Mouse (Mus musculus) hindbrain, embryonic 10.5 days (tissue): ENCODE results near the gene Cnnm3. TPM values are rescaled to one million over a fixed set of nuclear protein-coding genes. Genes with fewer than 3 reads are reported as not detected.
"Not testable (repeated sequence)": the region's sequence is repeated elsewhere in the genome, so short reads cannot be mapped to it uniquely, and the experiment has no call there.

Experiments used
- DNase-seq: peaks from one replicate; pipeline ENCODE4 v3.0.0-alpha.2; 2017; ENCODE audit warnings: low spot score
- H3K27ac ChIP-seq: fragments of 300-500 bp; sonication (generic); 2 replicates; pipeline ENCODE4 v1.5.1; 2016; ENCODE audit warnings: mild to moderate bottlenecking, moderate library complexity
- H3K27me3 ChIP-seq: fragments of 300-500 bp; sonication (generic); 2 replicates; pipeline ENCODE4 v1.6.1; 2016; ENCODE audit warnings: mild to moderate bottlenecking; ENCODE audit not compliant: poor library complexity, insufficient read depth, severe bottlenecking
- H3K36me3 ChIP-seq: fragments of 300-500 bp; sonication (generic); 2 replicates; pipeline ENCODE4 v1.6.1; 2016; ENCODE audit warnings: mild to moderate bottlenecking, moderate library complexity
- H3K4me1 ChIP-seq: fragments of 300-500 bp; sonication (generic); replicated peaks from 2 replicates; pipeline ENCODE4 v1.6.1; 2016; ENCODE audit warnings: mild to moderate bottlenecking
- H3K4me3 ChIP-seq: fragments of 300-500 bp; sonication (generic); 2 replicates; pipeline ENCODE4 v1.5.1; 2016; ENCODE audit warnings: mild to moderate bottlenecking, moderate library complexity
- H3K9me3 ChIP-seq: fragments of 300-500 bp; sonication (generic); 2 replicates; pipeline ENCODE4 v1.6.1; 2016; ENCODE audit warnings: mild to moderate bottlenecking, moderate library complexity
- WGBS: fragments of 180-500 bp; shearing (Covaris S2); methylation state at CpG from one replicate; pipeline ENCODE4 v1.1.7; 2016; 5-methylcytosine and 5-hydroxymethylcytosine counted together
- polyA plus RNA-seq: library from polyadenylated mRNA; unstranded; fragments of >200 nt; fragmentation: Nextera tagmentation; extraction: Ambion mirVana; gene quantifications from 2 replicates; pipeline ENCODE4 v1.2.1, GENCODE M21; 2016

The Cnnm3 gene
- polyA plus RNA-seq, 1 experiment from 2014 or later: 3.2 TPM

DNA sequence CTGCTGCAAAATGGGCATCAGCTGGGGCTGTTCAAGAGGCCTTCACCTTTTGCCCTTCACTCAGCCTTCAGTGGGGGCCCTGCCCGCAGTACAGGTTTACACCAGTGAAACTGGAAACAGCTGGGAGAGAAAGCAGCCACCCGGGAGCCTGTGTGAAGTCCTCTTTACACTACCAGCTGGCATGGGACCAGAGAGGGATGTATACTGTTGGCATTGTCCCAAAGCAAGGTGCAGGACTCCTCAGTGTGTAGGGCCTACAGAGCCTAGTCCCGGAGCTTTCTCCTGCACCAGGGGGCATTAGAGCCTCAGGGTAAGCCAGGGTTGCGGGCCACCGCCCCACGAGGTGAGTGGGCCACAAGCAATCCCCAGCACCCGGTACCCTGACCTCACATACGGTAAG is 18.8 kb downstream of the Cnnm3 start:
- Histone ChIP-seq H3K36me3 (peaks cover 40% of the 10 kb centered on the region), H3K27ac (no peak overlapping the region; the same call in 1 of the 2 replicates), H3K27me3 (no peaks in the 10 kb centered on the region), H3K9me3 (no peaks in the 10 kb centered on the region), H3K4me1 (0 out of 2 replicates have a peak, but pooled peaks cover 3% of the 10 kb centered on the region), H3K4me3 (no peak overlapping the region)
- no peak for DNase-seq
- 87% methylated on average over 8 of the region's 8 CpGs for WGBS

GRCm38 (mm10) chr1:36530962-36531361 is 19.3 kb downstream of the Cnnm3 start:
- H3K27ac ChIP-seq: no peak overlapping the region; the same call in 1 of the 2 replicates
- WGBS: 93% methylated on average over 7 of the region's 7 CpGs
- H3K27me3 ChIP-seq: no peaks in the 10 kb centered on the region
- no peak for DNase-seq
- H3K4me3 ChIP-seq: no peak overlapping the region
- H3K36me3 ChIP-seq: peaks cover 36% of the 10 kb centered on the region
- no peaks in the 10 kb centered on the region for H3K9me3 ChIP-seq
- peaks cover 8% of the 10 kb centered on the region; the same call in 1 of the 2 replicates for H3K4me1 ChIP-seq

DNA sequence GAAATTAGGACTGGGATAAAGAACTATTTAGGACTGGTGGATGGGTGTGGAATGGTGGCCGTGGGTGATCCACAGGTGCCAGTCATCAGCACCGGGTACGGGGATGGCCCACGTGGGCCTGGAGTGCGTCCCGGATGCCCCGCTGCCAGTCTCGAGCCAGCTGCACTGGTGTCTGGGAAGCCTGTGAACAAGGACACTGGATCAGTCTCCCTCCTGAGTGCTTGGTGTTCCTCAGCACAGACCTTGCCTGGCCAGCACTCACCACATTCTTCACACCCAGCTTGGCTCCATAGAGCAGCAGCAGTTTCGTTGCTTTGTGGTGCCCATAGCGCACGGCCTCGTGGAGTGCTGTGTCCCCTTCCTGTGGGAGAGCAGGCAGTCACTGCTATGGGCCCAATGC is 19.8 kb downstream of the Cnnm3 start:
- Histone ChIP-seq H3K27ac (no peak overlapping the region), H3K4me3 (no peak overlapping the region), H3K36me3 (peaks cover 36% of the 10 kb centered on the region), H3K9me3 (no peaks in the 10 kb centered on the region), H3K27me3 (no peaks in the 10 kb centered on the region), H3K4me1 (peaks cover 8% of the 10 kb centered on the region; the same call in 1 of the 2 replicates)
- DNase-seq: no peak
- 90% methylated on average over 12 of the region's 12 CpGs for WGBS

GRCm38 (mm10) chr1:36533546-36533945 is 21.9 kb downstream of the Cnnm3 start:
- Histone ChIP-seq H3K27me3 (no peaks in the 10 kb centered on the region), H3K4me1 (peaks cover 10% of the 10 kb centered on the region; the same call in 1 of the 2 replicates), H3K4me3 (no peak overlapping the region), H3K27ac (no peak overlapping the region), H3K36me3 (peaks cover 32% of the 10 kb centered on the region), H3K9me3 (no peaks in the 10 kb centered on the region)
- DNase-seq: no peak
- 86% methylated on average over 6 of the region's 6 CpGs for WGBS

GRCm38 (mm10) chr1:36534595-36535058 is 23.0 kb downstream of the Cnnm3 start:
- no peak for DNase-seq
- Histone ChIP-seq H3K9me3 (no peaks in the 10 kb centered on the region), H3K4me1 (peaks cover 17% of the 10 kb centered on the region), H3K4me3 (no peak overlapping the region), H3K27ac (no peak overlapping the region), H3K27me3 (no peaks in the 10 kb centered on the region), H3K36me3 (peaks cover 41% of the 10 kb centered on the region)
- 85% methylated on average over 6 of the region's 6 CpGs for WGBS

DNA sequence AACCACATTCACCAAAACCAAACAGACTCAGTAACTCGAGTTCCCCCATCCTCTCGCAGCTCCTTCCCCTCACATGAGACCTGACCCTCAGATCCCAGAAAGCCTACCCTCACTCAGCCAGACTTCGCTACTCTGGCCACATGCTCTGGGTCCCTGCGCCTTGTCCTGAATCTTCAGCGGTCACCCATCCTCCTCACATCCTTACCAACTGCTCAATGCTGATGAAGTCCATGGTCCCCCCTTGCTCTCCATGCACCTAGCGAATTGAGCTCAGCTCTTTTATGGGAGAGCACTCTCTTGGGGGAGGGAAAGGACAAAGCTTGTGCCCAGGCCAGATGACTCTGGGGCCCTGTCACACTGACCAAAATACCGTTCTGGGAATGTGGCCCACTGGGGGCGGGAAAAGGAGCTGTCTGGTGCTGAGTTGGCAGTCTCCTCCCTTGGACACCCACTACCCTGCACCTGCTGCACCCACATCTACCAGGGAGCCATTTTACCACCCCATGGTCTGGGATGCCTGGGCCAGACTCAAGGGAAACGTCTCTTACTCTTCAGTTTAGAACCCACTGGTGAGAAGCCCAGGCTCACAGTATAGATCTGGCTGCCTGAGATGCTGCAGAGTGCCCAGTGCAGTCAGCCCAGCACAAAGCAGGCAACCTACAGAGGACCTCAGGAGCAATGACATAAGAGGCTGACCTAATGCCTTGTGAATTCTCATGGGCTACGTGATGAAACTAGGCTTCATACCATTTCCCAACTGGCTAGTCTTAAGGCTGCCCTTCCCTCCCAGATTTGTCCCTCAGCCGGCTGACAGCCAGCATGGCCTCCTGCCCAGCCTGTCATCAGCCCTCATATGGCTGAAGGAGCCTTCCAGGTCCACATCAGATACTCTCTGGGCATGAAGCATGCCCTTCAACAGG is 24.1 kb downstream of the Cnnm3 start:
- no peaks in the 10 kb centered on the region for H3K9me3 ChIP-seq
- H3K27me3 ChIP-seq: no peaks in the 10 kb centered on the region
- H3K4me3 ChIP-seq: no peak overlapping the region
- H3K36me3 ChIP-seq: peaks cover 47% of the 10 kb centered on the region
- peaks cover 17% of the 10 kb centered on the region for H3K4me1 ChIP-seq
- DNase-seq: no peak
- WGBS: 85% methylated on average over 11 of the region's 11 CpGs
- no peak overlapping the region for H3K27ac ChIP-seq

GRCm38 (mm10) chr1:36536397-36536728 is 24.7 kb downstream of the Cnnm3 start:
- WGBS: 74% methylated on average over 8 of the region's 8 CpGs
- Histone ChIP-seq H3K36me3 (peaks cover 47% of the 10 kb centered on the region), H3K27ac (no peak overlapping the region)

DNA sequence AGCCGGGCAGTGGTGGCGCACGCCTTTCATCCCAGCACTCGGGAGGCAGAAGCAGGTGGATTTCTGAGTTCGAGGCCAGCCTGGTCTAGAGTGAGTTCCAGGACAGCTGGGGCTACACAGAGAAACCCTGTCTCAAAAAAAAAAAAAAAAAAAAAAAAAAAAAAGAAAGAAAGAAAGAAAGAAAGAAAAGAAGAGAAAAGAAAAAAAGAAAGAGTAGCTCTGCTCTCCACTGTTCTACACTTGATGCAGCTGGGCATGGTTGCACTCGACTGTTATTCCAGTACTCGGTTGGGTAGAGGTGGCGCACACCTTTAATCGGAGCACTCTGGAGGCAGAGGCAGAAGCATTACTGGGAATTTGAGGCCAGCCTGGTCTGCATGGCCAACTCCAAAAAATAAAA is 25.1 kb downstream of the Cnnm3 start, which contains the start of gene Ankrd23:
Ankrd23 (minus strand) TSS at position 101 of the 400 bp plus-strand sequence.
- H3K4me3 ChIP-seq, H3K27me3 ChIP-seq, H3K27ac ChIP-seq, DNase-seq, H3K9me3 ChIP-seq: not testable (repeated sequence)
- Histone ChIP-seq H3K4me1 (peaks cover 17% of the 10 kb centered on the region), H3K36me3 (peaks cover 47% of the 10 kb centered on the region)
- 93% methylated on average over 9 of the region's 9 CpGs for WGBS

More at GRCm38 (mm10) chr1:36536397-36536728, 24.7 kb downstream of the Cnnm3 start:
- peaks cover 17% of the 10 kb centered on the region for H3K4me1 ChIP-seq
- no peaks in the 10 kb centered on the region for H3K9me3 ChIP-seq
- DNase-seq: no peak
- H3K27me3 ChIP-seq: no peaks in the 10 kb centered on the region
- H3K4me3 ChIP-seq: no peak overlapping the region

- peaks cover 14% of the 10 kb centered on the region for H3K4me1 ChIP-seq
- no peak for DNase-seq
- H3K9me3 ChIP-seq: no peaks in the 10 kb centered on the region
- no peak overlapping the region for H3K27ac ChIP-seq
- no peaks in the 10 kb centered on the region for H3K27me3 ChIP-seq
- WGBS: 89% methylated on average over 4 of the region's 4 CpGs
- peaks cover 54% of the 10 kb centered on the region for H3K36me3 ChIP-seq
- no peak overlapping the region for H3K4me3 ChIP-seq
Observed at GRCm38 (mm10) chr1:36538727-36539126, 27.1 kb downstream of the Cnnm3 start.

- Histone ChIP-seq H3K36me3 (peaks cover 54% of the 10 kb centered on the region), H3K4me3 (no peak within 1 kb of the TSS), H3K27me3 (no peaks in the 10 kb centered on the region), H3K4me1 (peaks cover 14% of the 10 kb centered on the region), H3K27ac (no peak within 1 kb of the TSS; the same call in 1 of the 2 replicates), H3K9me3 (no peaks in the 10 kb centered on the region)
- 49% methylated on average over 9 of the region's 9 CpGs for WGBS
- peak; percentile 49 for DNase-seq
Observed at GRCm38 (mm10) chr1:36539186-36539585, 27.5 kb downstream of the Cnnm3 start, which contains the start of gene Gm42417. Gene Gm42417 (minus strand): TSS chr1:36539429.

DNA sequence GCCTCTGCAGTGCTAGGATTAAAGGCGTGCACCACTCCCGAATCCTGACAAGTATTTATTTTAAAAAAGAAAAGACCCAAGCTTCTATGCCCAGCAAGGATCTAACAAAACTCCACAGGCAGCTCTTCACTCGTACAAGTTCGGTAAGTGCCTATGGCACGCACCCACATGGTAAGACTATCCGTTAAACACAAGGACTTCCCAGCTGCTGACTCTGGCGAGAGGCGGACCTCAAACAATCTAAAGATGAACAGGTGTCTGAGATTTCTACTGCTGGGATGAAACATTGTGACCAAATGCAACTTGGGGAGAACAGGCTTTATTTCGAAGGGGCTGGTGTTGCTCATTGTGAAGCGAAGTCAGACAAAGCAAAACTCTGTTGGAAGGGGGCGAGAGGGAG is 28.5 kb downstream of the Cnnm3 start:
- WGBS: 91% methylated on average over 11 of the region's 11 CpGs
- peaks cover 54% of the 10 kb centered on the region for H3K36me3 ChIP-seq
- H3K9me3 ChIP-seq: no peaks in the 10 kb centered on the region
- no peak overlapping the region for H3K4me3 ChIP-seq
- no peak overlapping the region for H3K27ac ChIP-seq
- DNase-seq: no peak
- peaks cover 14% of the 10 kb centered on the region for H3K4me1 ChIP-seq
- H3K27me3 ChIP-seq: no peaks in the 10 kb centered on the region

- Histone ChIP-seq H3K36me3 (peaks cover 54% of the 10 kb centered on the region), H3K27ac (no peak overlapping the region), H3K27me3 (no peaks in the 10 kb centered on the region), H3K9me3 (no peaks in the 10 kb centered on the region), H3K4me1 (peaks cover 16% of the 10 kb centered on the region), H3K4me3 (no peak overlapping the region)
- DNase-seq: no peak
- whole genome bisulfite sequencing: 92% methylated on average over 12 of the region's 12 CpGs
Observed at GRCm38 (mm10) chr1:36540807-36541206, 29.1 kb downstream of the Cnnm3 start.

DNA sequence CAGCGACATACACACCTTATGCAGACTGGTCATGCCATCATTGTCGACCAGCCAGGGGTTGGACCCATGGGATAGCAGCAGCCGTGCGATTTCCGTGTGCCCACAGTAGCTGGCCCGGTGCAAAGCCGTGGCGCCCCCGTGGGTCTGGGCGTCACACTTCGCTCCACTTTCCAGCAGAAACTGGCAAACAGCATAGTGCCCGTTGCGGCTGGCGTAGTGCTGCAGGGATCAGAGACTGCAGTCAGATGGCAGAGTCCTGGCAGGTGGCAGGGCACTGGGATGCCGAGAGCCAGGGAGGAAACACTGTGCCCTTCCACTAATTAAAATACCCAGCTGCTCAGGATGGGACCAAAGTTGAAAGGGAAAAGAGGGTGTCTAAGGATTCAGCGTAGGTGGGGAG is 30.2 kb downstream of the Cnnm3 start:
- Histone ChIP-seq H3K27me3 (no peaks in the 10 kb centered on the region), H3K4me3 (no peak overlapping the region), H3K9me3 (no peaks in the 10 kb centered on the region), H3K4me1 (peaks cover 24% of the 10 kb centered on the region), H3K36me3 (peaks cover 50% of the 10 kb centered on the region), H3K27ac (no peak overlapping the region)
- 97% methylated on average over 16 of the region's 16 CpGs for WGBS
- no peak for DNase-seq
